Mouse (Mus musculus) gastrocnemius, postnatal 36 days (tissue): Measurements from ENCODE around the gene H2afj. TPM values are rescaled to one million over a fixed set of nuclear protein-coding genes. Genes with fewer than 3 reads are reported as not detected.

Source experiments
- DNase-seq, 2 experiments: peaks; one replicate each; pipeline ENCODE4 v3.0.0; 2022
- intact Hi-C: fragments of 180-260 bp; cut with DNase I; formaldehyde crosslinking; loops from one replicate; pipeline ENCODE4 v1.15.1; 2025
- total RNA-seq, 2 experiments: library from RNA; stranded (reverse); gene quantifications; 2 replicates each; pipeline ENCODE4 v1.2.3; 2021

The H2afj gene
- total RNA-seq, 2 experiments from 2014 or later = 11.3 to 12.8 TPM

DNA sequence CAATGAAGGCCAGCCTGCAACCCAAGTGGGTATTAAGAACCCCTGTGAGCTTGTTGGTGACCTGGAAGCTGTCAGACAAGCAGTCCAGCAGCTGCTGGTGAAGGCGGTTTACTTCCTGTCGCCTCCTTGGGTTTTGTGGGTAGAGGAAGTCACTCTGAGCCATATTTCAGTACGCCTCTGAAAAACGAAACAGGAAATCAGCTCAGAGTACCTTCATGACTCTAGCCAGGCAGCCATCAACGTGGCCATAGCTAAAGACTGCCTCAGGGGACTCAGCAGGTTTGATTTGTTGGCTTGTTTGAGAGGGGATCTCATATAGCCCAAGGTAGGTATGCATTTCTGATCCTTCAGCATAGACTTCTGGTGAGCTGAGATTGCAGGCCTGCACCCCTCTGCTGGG lies 23.7 kb downstream of the H2afj start:
- intact Hi-C loops = no loop called here
- no peak for DNase-seq

DNA sequence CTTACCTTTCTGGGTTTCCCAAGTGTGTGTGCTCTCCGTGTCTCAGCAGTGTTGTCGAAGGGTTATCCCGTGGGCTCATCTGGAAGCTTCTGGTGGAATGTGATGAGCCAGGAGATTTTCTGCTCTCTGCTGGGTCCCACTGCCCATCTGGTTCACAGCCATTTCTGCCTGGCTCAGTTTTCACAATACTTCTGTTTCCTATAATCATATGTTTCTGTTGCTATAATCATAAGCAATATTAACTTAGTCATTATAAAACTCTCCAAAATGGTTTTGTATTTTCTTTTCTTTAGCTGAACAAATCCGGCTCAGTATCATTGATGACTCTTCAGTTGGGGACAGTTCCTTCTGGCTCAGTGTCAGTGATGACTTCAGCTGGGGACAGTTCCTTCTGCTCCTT lies 27.3 kb downstream of the H2afj start, which contains the start of gene Smco3:
Smco3 (minus strand) TSS at position 101 of the 400 bp plus-strand sequence.
- no peak for DNase-seq
- intact Hi-C loops = loop anchor here (5.0 kb wide), 1 partner anchor 732 kb away; no protein-coding TSS in a partner anchor

DNA sequence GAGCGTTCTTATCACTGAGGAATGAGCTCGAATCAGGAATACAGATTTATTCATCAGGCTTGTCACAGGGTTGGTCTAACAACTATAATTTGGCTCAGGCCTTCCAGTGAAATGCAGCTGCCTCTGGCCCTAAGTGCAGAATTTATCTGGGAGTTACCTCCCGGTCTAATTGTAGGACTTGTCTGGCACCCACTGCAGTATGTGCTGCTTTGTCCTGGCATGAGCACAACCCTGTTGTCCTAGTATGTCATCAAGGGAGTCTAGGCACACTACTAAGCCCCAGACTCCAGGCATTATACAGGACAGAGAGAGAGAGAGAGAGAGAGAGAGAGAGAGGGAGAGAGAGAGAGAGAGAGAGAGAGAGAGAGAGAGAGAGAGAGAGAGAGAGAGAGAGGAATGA lies 29.3 kb downstream of the H2afj start:
- intact Hi-C loops = loop anchor here (5.0 kb wide), 1 partner anchor 730 kb away; no protein-coding TSS in a partner anchor

DNA sequence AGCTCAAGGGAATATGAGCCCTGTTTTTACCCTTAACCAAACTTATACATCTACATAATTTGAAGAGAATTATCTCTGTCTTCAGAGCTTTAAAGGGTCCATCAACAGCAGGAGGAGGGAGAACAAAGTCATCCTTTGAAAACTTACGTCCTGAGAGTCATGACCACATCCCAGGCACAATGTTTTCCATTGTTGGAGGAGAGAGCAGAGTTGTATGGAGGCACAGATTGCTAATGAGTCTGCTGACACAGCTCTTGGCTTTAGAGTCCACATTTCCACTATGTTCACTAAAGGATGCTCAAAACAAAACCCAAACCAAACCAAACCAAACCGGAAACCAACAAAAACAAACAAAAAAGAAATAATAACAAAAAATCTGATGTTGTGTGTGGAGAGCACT lies 36.9 kb downstream of the H2afj start:
- intact Hi-C loops = no loop called here
- no peak for DNase-seq

More for the DNA sequence above, 29.3 kb downstream of the H2afj start:
- DNase-seq = no peak

DNA sequence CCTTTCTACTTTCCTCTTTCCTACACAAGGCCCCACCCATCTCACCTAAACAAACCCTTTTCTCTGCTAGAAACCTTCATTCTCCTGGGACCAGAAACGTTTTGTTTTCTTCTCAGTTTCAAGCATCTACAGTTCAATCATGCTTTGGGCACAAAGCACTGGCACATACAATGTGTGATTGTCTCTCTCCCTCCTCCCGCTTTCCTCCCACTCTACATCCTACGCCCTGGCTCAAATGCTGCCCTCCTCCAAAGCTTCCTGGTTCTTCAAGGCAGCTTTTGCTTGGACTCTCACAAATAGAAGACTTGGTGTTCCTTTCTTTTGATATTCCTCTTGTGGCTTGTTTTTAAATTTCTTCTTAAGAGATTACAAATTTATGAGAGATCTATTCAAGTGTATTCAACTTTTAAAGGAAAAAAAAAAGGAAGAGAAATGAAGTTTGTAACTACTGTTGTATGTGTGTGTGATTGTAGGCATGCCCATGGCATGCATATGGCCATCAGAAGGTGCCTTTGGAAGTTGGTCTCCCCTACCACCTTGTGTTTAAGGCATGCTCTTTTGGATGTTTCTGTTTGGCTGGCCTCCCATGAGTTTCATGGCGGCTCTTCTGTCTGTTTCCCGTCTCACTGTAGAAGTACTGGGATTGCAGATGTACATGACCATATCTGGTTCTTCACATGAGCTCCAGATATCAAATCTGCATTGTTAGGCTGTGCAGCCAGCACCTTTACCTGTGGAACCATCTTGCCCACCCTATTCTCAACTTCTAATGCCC lies 37.8 kb downstream of the H2afj start:
- DNase-seq = no peak
- intact Hi-C loops = no loop called here

DNA sequence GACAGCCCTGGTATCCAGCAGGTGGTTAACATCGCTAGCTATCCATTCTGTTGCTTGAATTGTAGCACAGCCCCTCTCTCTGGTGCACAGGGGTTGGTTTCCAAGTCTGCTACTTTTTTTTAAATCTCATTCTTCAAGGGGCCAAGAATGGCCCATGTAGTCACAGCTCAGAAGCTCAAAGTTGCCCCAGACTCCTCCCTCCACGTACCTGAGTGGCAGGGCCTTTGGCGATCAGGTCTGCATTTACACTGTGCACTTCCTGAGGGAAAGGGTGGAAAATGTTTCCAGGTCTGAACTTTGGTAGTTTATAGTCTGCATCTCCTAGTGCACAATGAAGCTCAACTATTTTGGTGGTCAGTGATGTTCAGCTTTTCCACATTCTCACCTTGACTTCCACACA lies 39.2 kb downstream of the H2afj start:
- DNase-seq = no peak
- intact Hi-C loops = no loop called here

DNA sequence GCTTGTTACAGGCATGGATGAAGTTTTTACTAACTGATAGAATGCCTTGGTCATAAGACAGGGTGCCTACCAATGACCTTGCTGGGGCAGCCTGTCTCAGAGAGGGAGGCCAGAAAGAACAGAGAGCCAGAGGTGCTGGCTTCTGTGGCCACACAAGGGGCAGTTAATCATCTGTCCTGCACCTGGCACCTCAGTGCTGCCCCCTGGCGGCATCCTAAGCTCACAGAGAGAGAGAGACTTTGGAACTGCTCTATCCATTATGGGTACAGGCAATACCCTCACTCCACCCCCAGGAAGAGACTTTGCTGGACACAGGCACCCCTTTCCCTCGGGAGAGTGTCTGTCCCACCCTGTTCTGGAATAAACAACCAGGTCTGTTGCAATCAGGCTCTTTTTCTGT lies 39.7 kb downstream of the H2afj start:
- DNase-seq = peak; percentile 16 to 34
- intact Hi-C loops = no loop called here

DNA sequence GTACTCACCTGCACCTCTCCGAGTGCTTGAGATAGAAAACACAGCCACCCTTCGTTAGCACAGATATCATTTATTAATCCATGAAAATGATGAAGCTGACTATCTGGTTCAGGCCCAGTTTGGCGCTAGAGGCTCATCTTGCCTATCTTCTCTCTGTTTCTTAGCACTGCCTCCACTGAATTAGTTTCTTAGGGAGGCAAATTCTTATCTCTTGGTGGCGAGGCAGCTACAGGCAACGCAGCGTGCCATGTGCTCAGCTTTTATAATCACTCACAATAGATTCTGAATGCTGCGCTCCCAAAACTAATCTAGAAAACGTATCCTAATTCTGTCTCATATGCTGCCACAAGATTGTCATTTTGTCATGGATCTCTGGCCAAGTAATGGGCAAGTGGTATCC lies 40.4 kb downstream of the H2afj start:
- DNase-seq = no peak
- intact Hi-C loops = no loop called here

DNA sequence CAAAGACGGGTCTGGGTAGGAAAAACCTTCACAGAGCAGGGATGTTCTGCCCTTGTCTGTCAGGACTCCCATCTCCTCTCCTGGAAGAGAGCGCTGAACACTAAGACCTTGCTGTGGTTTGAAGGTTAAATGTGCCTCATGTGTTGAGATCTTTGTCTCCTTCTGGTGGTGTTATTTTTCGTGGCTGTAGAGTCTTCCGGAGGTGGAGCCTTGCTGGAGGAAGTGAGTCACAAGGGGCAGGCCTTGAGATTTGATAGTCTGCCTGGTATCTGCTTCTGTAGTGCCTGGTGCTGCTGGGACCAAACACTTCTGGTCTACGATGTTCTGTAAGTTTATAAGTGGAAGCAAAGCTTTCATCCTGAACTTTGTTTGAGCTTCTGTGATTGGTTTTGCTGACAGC lies 40.9 kb downstream of the H2afj start:
- no peak for DNase-seq

DNA sequence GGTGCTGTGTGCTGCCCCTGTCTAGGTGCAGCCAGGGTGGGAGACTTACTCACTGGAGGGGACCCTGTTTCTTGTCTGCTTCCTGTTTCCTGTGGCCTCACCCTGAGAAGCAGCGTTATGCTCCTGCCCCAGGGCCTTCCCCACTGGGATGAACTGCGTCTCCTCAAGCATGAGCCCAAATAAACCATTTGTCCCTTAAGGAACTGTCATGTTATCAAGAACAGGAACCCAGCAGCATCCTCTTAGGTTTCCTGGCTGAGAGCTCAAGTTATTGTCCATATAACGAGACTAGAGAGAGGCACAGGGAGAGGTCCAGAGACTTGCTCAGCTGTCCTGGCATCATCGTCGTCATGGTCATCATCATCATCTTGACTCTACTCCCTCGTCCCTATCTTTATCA lies 42.2 kb downstream of the H2afj start:
- intact Hi-C loops = no loop called here
- no peak for DNase-seq

More for the DNA sequence above, 40.9 kb downstream of the H2afj start:
- intact Hi-C loops = no loop called here

DNA sequence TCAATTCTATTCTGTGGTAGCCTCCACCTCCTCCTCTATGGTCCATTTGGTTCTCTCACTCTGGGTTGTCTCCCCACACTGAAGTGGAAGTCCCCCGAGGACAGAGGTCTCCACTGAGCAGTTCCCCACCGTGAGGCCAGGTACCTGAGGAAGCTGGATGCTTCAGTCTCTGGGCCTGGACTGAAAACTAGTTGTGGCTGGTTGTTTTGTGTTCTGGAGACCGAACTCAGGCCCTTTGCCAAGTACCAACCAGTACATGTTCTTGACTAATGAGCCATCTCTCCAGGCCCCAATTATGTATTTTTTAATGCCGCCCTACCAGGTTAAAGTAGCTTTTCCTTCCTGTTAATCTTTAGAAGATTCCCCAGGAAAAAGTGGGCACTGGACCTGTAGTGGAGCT lies 44.3 kb downstream of the H2afj start:
- intact Hi-C loops = no loop called here
- no peak for DNase-seq

DNA sequence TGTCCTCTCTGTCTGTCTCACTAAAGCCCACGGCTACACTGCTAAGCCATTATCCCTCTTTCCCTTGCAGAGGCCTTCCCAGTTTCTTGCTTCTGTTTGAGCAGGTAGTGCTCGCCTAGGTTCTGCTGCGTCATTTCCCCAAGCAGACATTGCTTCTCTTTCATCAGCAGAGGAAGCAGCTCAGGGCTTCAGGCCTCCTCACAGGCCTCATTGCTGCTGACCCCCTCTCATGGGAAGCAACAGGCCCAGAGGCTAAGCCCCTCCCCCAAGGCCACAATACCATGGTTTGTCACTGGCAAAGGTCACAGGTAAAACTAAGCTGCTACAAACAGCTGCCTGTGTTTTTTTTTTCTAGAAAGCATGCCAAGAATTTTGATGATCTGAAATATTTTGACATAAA lies 44.7 kb downstream of the H2afj start:
- DNase-seq = no peak
- intact Hi-C loops = no loop called here

DNA sequence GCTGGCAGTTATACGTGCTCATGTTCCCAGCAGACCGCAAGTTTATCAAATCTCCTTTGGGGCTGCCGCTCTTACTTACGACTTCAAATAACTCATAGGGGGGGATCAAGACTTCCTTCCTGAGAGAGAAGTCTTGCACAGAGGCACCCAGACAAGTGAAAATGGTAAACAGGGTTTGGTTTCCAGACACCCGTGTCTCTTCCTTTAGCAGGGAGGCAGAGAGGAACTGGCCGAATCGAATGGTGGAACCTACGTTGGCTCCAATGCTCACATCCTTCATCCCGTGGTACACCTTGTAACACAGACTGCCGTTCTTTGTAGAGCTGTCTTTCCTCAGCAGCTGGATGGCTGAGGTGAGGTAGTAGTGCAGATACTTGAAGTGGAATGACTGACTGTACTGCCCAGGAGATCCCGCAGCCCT lies 46.3 kb downstream of the H2afj start:
- no peak for DNase-seq
- intact Hi-C loops = no loop called here

DNA sequence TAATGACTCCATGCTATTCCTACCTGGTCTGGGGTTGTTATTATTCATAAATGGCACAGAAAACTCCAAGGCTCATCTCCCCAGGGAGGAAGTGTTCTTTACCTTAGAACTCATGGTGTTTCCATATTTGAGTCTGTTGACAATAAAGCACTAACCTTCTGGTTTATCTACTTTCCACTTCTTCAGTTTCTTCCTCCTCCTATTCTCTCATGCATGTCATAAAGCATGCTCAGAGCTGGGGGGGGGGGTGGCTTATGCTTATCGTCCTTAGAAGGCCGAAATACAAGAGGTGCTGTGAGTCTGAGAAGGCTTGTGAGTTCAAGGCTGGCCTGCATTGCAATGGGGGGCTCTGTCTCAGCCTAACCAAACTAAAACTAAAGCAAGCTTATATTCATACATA lies 47.1 kb downstream of the H2afj start:
- DNase-seq = no peak
- intact Hi-C loops = no loop called here

DNA sequence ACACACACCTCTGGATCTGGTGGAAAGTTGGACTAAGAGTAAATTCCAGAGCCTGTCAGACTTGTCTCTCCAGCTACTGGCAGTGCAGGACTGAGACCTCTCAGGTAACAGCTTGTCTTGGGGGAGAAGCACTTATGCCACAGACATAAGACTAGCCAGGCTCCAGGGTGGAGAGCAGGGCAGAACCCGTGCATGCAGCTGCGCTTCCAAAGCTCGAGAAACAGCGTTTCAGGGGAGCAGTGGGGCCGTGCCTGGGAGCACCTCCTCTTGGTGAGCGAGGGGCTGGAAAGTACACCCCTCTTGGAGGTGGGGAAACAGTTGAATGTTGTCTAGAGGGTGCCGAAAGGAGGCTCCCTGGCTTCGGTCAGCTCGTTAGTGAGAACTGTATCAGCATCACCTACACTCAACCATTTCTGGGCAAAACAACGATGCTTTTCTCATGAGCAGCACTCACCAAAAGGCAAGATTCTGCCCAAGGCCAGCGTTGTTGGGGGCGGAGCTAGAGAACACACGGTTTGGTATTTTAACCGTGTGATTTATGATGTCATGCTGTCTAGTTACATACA lies 48.1 kb downstream of the H2afj start:
- intact Hi-C loops = no loop called here

DNA sequence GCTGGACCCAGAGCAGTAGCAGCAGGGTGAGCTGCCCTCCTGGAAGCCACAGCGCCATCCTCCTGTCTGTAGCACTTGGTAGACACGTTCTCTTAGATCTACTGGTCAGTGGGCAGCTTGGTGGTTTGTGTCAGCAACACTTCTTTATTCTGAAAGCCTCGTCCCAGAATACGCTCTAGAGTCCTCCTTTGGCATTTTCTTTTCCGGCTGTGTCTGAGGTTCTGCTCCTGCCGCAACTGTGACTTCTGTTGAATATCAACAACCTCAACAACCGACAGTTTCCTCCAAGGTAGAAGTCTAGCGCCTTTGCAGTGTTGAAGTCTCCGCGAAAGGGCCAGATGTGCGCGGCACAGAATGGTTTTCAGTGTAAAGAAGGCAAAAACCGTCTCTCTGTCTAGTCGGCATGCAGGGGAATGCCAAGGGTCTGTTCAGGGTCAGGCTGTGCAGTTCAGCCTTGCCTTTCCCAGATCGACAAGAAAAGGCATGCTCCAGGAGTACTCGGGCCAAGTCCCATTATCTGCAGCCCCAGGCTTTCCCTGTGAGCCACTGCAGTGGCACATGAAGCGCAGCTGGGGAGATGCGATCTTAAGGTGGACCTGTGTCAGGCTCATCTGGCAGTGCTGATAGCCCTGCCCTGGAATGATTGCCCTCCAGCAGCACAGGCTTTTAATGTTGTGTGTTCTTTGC lies 49.3 kb downstream of the H2afj start, which contains the start of gene Art4:
Art4 (minus strand) TSS at position 548 of the 687 bp plus-strand sequence.
- no peak for DNase-seq
- intact Hi-C loops = no loop called here

More for the DNA sequence above, 48.1 kb downstream of the H2afj start:
- no peak for DNase-seq

DNA sequence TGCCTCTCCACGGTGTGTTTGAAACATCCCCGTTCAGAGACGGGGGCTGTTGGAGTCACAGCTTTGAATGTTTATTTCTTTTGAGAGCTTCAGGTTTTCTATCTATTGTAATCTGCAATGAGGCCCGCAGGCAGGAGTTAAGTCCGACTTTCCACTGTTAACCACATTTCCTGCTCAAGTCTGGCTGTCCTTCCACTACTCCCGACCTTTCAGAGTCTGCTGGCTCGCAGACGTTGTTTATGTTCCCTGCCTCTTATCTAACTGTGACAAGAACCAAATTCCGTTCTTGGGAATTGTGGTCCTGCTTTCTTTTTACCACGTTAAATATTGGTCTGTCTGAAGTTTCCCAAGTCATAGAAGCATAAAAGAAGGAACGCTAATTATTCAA lies 49.8 kb downstream of the H2afj start:
- intact Hi-C loops = no loop called here
- no peak for DNase-seq

DNA sequence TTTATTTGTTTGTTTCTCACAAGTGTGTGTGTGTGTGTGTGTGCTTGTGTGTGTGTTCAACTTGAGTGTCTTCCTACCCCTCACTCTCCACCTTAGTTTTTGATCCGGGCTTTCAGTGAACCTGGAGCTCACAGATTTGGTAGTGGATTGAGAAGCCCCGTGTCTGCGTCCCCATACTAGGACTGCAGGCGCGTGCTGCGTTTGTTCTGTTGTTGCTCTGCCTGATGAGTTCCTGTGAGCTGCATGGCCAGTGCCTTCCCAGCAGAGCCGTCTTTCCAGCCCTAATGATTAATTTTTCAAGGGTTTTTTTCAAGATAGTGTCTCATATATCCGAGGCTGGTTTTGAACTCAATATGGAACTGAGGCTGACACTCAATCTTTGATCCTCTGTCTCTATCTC lies 50.4 kb downstream of the H2afj start:
- no peak for DNase-seq
- intact Hi-C loops = no loop called here
